Mouse (Mus musculus): ENCODE results near the gene Olfr120.
"Not testable (repeated sequence)": the region's sequence is repeated elsewhere in the genome, so short reads cannot be mapped to it uniquely, and the experiment has no call there.

GRCm38 (mm10) chr17:37696264-37696663, 25.3 kb upstream of the Olfr120 start, which contains the start of gene Olfr119:
- TF ChIP-seq CTCF, EP300 (IDR thresholded peaks at IDR 0.05; ENCODE audit: low read depth): not testable (repeated sequence)

All from liver, postnatal 0 days (tissue).